Mouse (Mus musculus): ENCODE data around the gene Stat6.

Stat6 gene

DNA sequence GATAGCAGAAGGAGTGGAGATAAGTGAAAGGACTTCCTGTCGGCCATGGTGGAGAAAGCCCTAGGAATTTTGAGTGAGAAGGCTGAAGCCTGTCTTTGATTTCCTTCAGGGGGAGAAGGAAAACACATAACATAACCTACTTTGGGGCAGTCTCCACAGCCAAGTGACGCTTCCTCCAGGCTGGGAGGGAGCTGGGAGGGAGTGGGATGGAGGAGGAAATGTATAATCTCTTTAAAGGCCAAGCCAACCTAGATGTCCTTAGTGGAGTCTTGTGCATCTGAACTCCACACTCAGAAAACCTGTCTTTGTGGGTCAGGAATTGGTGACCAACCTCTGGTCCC, 27.8 kb upstream of the Stat6 start:
- no peak for DNase-seq (ENCODE audit: low read depth)

DNA sequence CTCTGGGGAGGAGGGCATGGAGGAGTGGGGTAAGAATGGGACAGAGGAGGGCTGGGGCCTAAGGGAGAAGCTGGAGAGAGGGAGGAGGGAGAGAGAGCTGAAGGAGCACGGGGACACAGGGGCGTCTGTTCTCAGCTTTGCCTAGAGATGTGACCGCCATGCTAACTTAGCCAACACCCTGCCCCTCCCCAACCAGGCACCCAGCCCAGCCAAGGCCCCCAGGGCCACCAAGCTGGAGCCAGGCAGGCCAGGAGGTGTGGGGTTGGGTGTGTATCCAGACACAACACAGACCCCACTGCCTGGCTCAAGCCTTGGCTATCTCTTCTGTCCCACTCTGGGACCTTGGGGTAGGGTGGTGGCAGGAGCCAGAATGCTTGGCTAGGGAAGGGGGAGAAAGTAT, 27.2 kb upstream of the Stat6 start:
- no peak for DNase-seq (ENCODE audit: low read depth)

- DNase-seq (ENCODE audit: low read depth) = no peak
Observed at GRCm38 (mm10) chr10:127616261-127616679, 26.5 kb upstream of the Stat6 start.

DNA sequence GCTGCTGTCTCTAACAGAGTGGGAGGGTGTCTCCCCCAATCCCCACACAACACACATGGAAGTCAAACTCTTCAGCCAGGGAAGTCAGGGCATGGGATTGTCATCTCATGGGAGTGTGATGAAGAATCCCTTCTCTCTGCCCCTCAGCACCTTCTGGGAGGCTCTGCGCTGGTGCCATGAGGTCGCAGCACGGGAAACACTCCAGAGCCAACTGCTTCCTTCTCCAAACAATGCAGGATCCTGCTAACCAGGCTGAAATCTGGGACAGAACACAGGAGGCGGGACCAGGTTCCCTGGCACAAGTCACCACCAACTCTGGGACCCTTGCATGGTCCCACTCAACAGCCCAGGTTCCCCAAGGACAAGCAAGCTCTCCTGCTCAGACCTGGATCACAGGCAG, 25.5 kb upstream of the Stat6 start:
- DNase-seq (ENCODE audit: low read depth) = no peak

GRCm38 (mm10) chr10:127618173-127618572, 24.6 kb upstream of the Stat6 start:
- DNase-seq (ENCODE audit: low read depth) = no peak

- DNase-seq (ENCODE audit: low read depth) = no peak
Observed at GRCm38 (mm10) chr10:127619119-127619721, 23.6 kb upstream of the Stat6 start.

DNA sequence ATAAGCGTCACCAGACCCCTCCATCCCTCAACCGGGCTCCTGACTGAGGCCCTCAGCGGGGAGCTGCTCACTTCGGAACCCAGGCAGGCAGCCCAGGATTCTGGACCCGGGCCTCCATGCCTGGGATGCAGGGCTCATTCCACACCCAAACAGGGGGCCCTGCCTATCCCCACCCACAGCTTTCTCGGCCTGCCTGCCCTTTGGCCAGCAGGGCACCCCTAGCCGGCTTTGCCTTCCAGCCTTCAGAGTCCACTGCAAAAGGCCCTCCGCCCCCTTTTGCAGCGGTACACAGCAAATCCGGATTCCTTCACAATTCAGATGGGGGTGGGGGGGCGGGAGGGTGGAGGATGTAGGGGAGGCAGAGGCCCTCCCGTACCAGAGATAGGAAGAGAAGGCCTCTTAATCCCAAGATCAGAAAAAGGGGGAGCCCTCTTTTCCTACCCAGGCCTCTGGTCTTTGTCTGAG, 22.8 kb upstream of the Stat6 start:
- DNase-seq (ENCODE audit: low read depth) = no peak

- DNase-seq (ENCODE audit: low read depth) = no peak
Observed at GRCm38 (mm10) chr10:127620406-127621190, 22.2 kb upstream of the Stat6 start, which contains the start of gene Lrp1. TSS of gene Lrp1 (minus strand) at chr10:127621148.

- DNase-seq (ENCODE audit: low read depth) = peak; percentile 69
Observed at GRCm38 (mm10) chr10:127621191-127622056, 21.4 kb upstream of the Stat6 start.

DNA sequence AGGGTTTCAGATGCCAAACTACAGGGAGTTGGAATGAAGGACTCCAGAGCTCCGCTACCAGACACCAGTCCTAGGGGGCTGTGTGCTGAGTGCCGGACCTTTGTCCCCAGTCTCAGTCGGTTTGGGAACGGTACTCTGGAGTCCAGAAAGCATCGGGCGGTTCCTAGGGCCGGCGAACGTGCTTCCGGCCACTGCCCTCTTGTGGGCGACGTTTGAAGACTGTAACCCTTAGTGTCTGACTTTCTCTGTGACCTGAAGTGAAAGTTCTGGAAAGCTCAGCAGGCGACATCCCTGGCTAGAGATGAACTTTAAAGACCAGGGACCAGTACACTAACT, 20.8 kb upstream of the Stat6 start:
- DNase-seq (ENCODE audit: low read depth) = peak; percentile 42

DNA sequence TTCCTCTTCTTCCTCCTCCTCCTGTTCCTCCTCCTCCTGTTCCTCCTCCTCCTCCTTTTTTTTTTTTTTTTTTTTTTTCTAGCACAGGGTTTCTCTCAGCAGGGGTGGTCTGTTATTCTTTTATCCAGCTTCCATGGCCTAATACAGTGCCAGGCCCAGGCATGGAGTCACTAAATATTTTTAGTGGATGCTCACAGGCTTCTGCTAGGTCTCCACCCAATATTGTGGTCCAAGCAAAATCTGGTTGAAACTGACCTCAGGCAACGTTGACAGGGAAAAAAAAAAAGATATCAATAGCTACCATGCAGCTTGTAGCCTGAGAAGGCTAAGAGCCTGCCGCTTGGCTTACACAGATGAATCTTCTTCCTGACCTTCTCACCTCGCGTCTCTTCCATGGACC, 20.1 kb upstream of the Stat6 start:
- no peak for DNase-seq (ENCODE audit: low read depth)

- no peak for DNase-seq (ENCODE audit: low read depth)
Observed at GRCm38 (mm10) chr10:127623439-127624216, 19.2 kb upstream of the Stat6 start.

DNA sequence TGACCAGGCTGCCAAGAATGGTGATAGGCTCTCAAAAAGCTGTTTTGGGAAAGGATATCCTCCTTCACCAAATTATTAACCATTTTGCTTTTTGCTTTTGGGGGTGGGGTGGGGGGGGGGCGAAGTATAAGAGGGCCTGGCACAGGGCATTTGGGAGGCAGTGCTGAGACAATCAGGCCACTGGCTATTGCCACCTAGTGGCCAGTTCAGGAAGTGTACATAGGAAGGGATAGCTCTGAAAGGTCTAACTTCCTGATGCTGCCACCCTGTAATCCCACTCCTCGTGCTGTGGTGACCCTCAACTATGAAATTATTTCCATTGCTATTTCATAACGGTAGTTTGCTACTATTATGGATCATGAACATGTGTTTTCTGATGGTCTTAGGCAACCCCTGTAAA, 16.4 kb upstream of the Stat6 start:
- DNase-seq (ENCODE audit: low read depth) = peak; percentile 68

GRCm38 (mm10) chr10:127631261-127632214, 11.2 kb upstream of the Stat6 start:
- no peak for DNase-seq (ENCODE audit: low read depth)

DNA sequence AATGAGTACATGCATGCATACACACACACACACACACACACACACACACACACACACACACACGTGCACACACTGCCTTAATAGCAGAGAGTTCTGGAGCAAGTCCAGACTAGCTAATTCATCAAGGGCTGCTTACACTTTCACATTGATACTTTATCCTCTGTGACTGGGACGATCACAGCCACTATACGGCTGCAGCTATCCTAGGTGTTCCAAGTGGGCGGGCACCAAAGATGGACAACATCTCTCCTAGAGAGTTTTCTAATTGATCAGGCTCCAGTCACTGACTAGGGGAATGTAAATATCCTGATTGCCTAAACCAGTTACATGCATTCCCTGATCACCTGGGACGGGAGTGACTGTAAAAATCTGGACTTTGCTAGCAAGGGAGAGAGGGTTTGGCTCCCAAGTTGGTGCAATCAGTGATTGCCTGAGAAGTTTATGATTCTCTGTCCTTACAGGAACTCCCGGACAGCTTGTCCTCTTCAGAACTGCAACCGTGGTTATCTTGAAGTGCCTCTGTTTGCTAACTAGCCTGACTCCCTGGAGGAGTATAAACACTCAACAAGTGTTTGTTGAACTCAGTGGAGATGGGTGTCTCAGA, 10.0 kb upstream of the Stat6 start:
- no peak for DNase-seq (ENCODE audit: low read depth)

GRCm38 (mm10) chr10:127640421-127640820, 2.4 kb upstream of the Stat6 start:
- no peak for DNase-seq (ENCODE audit: low read depth)

DNA sequence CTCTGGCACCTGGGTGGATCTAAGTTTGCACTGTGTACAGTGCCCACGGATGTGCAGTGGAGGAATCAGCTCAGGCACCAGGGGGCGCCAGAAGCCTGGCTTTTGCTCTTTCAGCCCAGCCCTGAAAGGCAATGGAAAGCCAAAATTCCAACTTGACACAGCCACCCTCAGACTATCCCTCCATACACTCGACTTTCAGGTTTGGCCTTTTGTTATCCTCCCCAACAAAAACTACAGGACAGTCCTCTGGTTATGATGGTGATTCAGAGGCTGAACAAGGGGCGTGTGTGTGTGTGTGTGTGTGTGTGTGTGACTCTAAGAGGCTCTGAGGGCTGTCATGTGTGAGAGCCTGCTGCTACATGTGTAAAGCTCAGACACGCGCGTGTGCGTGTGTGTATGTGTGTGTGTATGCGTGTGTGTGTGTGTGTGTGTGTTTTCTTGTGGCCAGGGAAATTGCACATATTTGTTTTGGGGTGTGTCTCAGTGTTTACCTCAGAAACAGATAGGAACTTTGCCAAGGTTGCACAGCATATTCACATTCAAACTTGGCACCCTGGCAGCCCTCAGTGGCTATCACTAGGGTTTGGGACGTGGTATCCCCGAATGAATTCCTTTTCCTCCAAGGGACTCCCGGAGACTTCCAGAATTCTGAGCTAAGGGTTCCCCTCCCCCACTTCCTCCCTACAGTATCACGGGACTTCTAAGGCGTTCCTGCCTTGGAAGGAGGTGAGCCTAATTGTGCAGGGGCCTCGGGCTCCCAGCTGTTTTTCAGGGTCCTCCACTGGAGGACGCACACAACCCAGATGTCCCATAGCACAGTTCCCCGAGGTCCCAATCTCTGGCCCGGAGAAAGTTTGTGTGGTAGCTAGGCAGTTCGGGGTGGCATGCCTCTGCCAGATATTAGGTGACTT, 670 bp upstream of the Stat6 start:
- peak; percentile 93 for DNase-seq (ENCODE audit: low read depth)

- DNase-seq (ENCODE audit: low read depth) = peak; percentile 92
Observed at GRCm38 (mm10) chr10:127643553-127644238, 910 bp downstream of the Stat6 start.

DNA sequence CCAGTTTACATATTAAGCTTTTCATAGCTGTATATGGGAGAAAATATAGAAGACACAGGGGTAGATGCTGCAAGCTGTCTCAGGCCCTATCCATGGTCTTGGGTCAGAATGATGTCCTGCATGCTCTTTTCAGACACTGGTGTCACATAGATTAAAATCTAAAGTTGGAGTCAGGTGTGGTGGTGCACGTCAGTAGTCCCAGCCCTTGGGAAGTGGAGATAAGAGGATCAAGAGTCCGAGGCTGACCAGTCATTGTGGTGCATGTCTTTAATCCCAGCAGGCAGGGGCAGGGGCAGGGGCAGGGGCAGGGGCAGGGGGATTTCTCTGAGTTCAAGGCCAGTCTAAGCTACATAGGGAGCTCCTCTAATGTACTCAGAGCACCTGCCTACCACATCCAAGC, 3.0 kb downstream of the Stat6 start:
- no peak for DNase-seq (ENCODE audit: low read depth)
